In the genomic region with DNA sequence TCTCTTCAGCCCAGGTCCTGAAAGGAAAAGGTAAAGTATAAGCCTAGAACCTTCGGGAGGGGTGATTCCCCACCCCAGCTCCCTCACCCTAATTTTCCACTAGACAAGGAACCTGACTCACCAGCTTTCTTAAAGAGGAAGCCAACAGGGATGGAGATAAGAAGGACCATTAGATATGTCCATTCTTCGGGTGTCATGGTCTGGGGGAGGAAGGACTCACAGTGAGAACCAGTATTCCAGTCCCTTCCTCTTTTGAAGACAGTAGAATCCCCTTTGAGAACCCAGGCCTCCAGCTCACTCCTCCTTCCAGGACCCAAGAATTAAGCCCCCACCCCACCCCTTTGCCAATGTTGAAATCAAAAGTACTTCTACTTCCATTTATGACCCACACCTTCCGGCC, we compare ENCODE assay signal across 8 mouse cellular contexts. TPM values are rescaled to one million over a fixed set of nuclear protein-coding genes. Genes with fewer than 3 reads are reported as not detected.
DNase-seq lines count a peak whose midpoint lies in the region; ATAC-seq and TF ChIP-seq lines count a peak whose summit lies in the region.

No protein-coding gene starts in this region.

- H3K36me3 ChIP-seq in kidney, postnatal 0 days (ENCODE audit: insufficient read depth, low read length): 0 out of 2 replicates have a peak, but pooled peaks cover 12% of the 10 kb centered on the region
- peaks cover 11% of the 10 kb centered on the region; the same call in 1 of the 2 replicates for H3K36me3 ChIP-seq in hindbrain, postnatal 0 days (ENCODE audit: insufficient read depth, low read length)

- peak overlapping the region; percentile 89 for H3K9ac ChIP-seq in kidney, postnatal 0 days (ENCODE audit: low read depth, low read length)
- H3K9ac ChIP-seq in hindbrain, postnatal 0 days (replicated peaks; ENCODE audit: low read length): peak overlapping the region; percentile 93

- peak overlapping the region; percentile 81 for H3K4me3 ChIP-seq in kidney, postnatal 0 days (replicated peaks; ENCODE audit: low read depth, low read length)
- H3K4me3 ChIP-seq in cortical plate, adult 2 months (ENCODE audit: insufficient read depth, low read length): peak overlapping the region; percentile 53
- peak overlapping the region; percentile 89 for H3K4me3 ChIP-seq in hindbrain, postnatal 0 days (ENCODE audit: low read length)

- DNase-seq in kidney, postnatal 0 days (ENCODE audit: low spot score): no peak
- no peak for DNase-seq in kidney, postnatal 25 days
- DNase-seq in hindbrain, postnatal 0 days (ENCODE audit: low spot score): no peak
- DNase-seq in naive thymus-derived CD4-positive, alpha-beta T cell, adult 2 months (ENCODE audit: low read depth): peak; percentile 28
- DNase-seq in ovary, postnatal 10 days (ENCODE audit: low spot score): no peak
- no peak for DNase-seq in kidney, postnatal 4 days
- no peak for DNase-seq in gastrocnemius, postnatal 14 days

- peaks cover 17% of the 10 kb centered on the region for H3K4me1 ChIP-seq in kidney, postnatal 0 days (replicated peaks; ENCODE audit: insufficient read depth, low read length)
- H3K4me1 ChIP-seq in cortical plate, adult 2 months (ENCODE audit: control insufficient read depth, insufficient read depth, low read length): no peaks in the 10 kb centered on the region
- peaks cover 8% of the 10 kb centered on the region; the same call in 1 of the 2 replicates for H3K4me1 ChIP-seq in hindbrain, postnatal 0 days (ENCODE audit: insufficient read depth, low read length)

- peak overlapping the region; percentile 94 for H3K4me2 ChIP-seq in kidney, postnatal 0 days (ENCODE audit: low read length)
- peak overlapping the region; percentile 73 for H3K4me2 ChIP-seq in hindbrain, postnatal 0 days (ENCODE audit: low read depth, low read length)

- 32% methylated on average over 3 of the region's 3 CpGs for WGBS in kidney, postnatal 0 days
- 43% methylated on average over 3 of the region's 3 CpGs for WGBS in hindbrain, postnatal 0 days

- no peak for TF ChIP-seq POLR2A in cortical plate, adult 2 months (IDR thresholded peaks at IDR 0.05; ENCODE audit: extremely low read depth, insufficient read depth, low read length)

- intact Hi-C loops in gastrocnemius, postnatal 14 days (cut with DNase I; ENCODE audit: low total_unique reads): no loop called here

- no peaks in the 10 kb centered on the region for H3K27me3 ChIP-seq in kidney, postnatal 0 days (ENCODE audit: insufficient read depth, low read length)
- H3K27me3 ChIP-seq in hindbrain, postnatal 0 days (ENCODE audit: insufficient read depth, low read length): no peaks in the 10 kb centered on the region

- H3K9me3 ChIP-seq in kidney, postnatal 0 days (replicated peaks; ENCODE audit: low read length): no peaks in the 10 kb centered on the region
- no peaks in the 10 kb centered on the region for H3K9me3 ChIP-seq in hindbrain, postnatal 0 days (ENCODE audit: low read length)

- no peak for ATAC-seq in kidney, postnatal 0 days (replicated peaks; ENCODE audit: low FRiP score, low read depth)
- no peak for ATAC-seq in hindbrain, postnatal 0 days

- TF ChIP-seq CTCF in kidney, postnatal 0 days (IDR thresholded peaks at IDR 0.05; ENCODE audit: low read depth): no peak
- TF ChIP-seq CTCF in cortical plate, adult 2 months (IDR thresholded peaks at IDR 0.05; ENCODE audit: extremely low read depth, insufficient read depth, low read length): no peak
- no peak for TF ChIP-seq CTCF in hindbrain, postnatal 0 days (IDR thresholded peaks at IDR 0.05; ENCODE audit: low read depth)

- peak overlapping the region; percentile 95; the same call in 1 of the 2 replicates for H3K27ac ChIP-seq in kidney, postnatal 0 days
- H3K27ac ChIP-seq in cortical plate, adult 2 months (ENCODE audit: insufficient read depth, low read length): no peak overlapping the region
- H3K27ac ChIP-seq in hindbrain, postnatal 0 days: peak overlapping the region; percentile 94

RNA-seq across cellular contexts. Expression of a gene that starts 0.7 kb away (rescaled TPM):
- 228 and 235 TPM in 2 replicates for polyA plus RNA-seq in kidney, postnatal 0 days (2015; fragmentation: Nextera tagmentation; extraction: Ambion mirVana)
- 88.4 and 94.9 TPM in 2 replicates for polyA plus RNA-seq in cortical plate, adult 2 months (2012; rRNA removed)
- 408 and 417 TPM in 2 replicates for total RNA-seq in hindbrain, postnatal 0 days (2014; rRNA removed)
- polyA plus RNA-seq in hindbrain, postnatal 0 days (2015; fragmentation: Nextera tagmentation; extraction: Ambion mirVana): 254 and 255 TPM in 2 replicates
- 10 to 100 TPM; 37.3 to 40.6 TPM for total RNA-seq in gastrocnemius, postnatal 14 days (2021)

RNA-seq across cellular contexts. Expression of a gene that starts 1.4 kb away (rescaled TPM):
- polyA plus RNA-seq in kidney, postnatal 0 days (2015; fragmentation: Nextera tagmentation; extraction: Ambion mirVana): 55.2 and 60.0 TPM in 2 replicates
- polyA plus RNA-seq in cortical plate, adult 2 months (2012; rRNA removed): 155 and 156 TPM in 2 replicates
- total RNA-seq in hindbrain, postnatal 0 days (2014; rRNA removed): 212 and 229 TPM in 2 replicates
- polyA plus RNA-seq in hindbrain, postnatal 0 days (2015; fragmentation: Nextera tagmentation; extraction: Ambion mirVana): 117 and 119 TPM in 2 replicates
- total RNA-seq in gastrocnemius, postnatal 14 days (2021): 10 to 100 TPM; 10.6 to 12.8 TPM

RNA-seq across cellular contexts. Expression of a gene that starts 11.9 kb away (rescaled TPM):
- polyA plus RNA-seq in kidney, postnatal 0 days (2015; fragmentation: Nextera tagmentation; extraction: Ambion mirVana): 1,586 and 1,624 TPM in 2 replicates
- 938 and 983 TPM in 2 replicates for polyA plus RNA-seq in cortical plate, adult 2 months (2012; rRNA removed)
- 545 and 569 TPM in 2 replicates for total RNA-seq in hindbrain, postnatal 0 days (2014; rRNA removed)
- 743 and 752 TPM in 2 replicates for polyA plus RNA-seq in hindbrain, postnatal 0 days (2015; fragmentation: Nextera tagmentation; extraction: Ambion mirVana)
- total RNA-seq in gastrocnemius, postnatal 14 days (2021): 100 to 1,000 TPM; 561 to 608 TPM

RNA-seq across cellular contexts. Expression of a gene that starts 14.6 kb away (rescaled TPM):
- 27.9 and 28.1 TPM in 2 replicates for polyA plus RNA-seq in kidney, postnatal 0 days (2015; fragmentation: Nextera tagmentation; extraction: Ambion mirVana)
- 12.6 and 14.8 TPM in 2 replicates for polyA plus RNA-seq in cortical plate, adult 2 months (2012; rRNA removed)
- total RNA-seq in hindbrain, postnatal 0 days (2014; rRNA removed): 3.5 and 4.2 TPM in 2 replicates
- polyA plus RNA-seq in hindbrain, postnatal 0 days (2015; fragmentation: Nextera tagmentation; extraction: Ambion mirVana): 3.5 and 4.4 TPM in 2 replicates
- total RNA-seq in gastrocnemius, postnatal 14 days (2021): under 1 TPM; 0.64 to 0.84 TPM

RNA-seq across cellular contexts. Expression of a gene that starts 26.3 kb away (rescaled TPM):
- polyA plus RNA-seq in kidney, postnatal 0 days (2015; fragmentation: Nextera tagmentation; extraction: Ambion mirVana): 17.5 and 18.5 TPM in 2 replicates
- 7.3 and 8.3 TPM in 2 replicates for polyA plus RNA-seq in cortical plate, adult 2 months (2012; rRNA removed)
- total RNA-seq in hindbrain, postnatal 0 days (2014; rRNA removed): 2.2 and 3.6 TPM in 2 replicates
- polyA plus RNA-seq in hindbrain, postnatal 0 days (2015; fragmentation: Nextera tagmentation; extraction: Ambion mirVana): 10.9 and 13.2 TPM in 2 replicates
- total RNA-seq in gastrocnemius, postnatal 14 days (2021): 1 to 10 TPM; 4.8 to 5.6 TPM
